Mouse (Mus musculus) ES-CJ7 (cell line): ENCODE measurements around the gene Tent5a.

Experiments used
- DNase-seq: peaks from one replicate; pipeline ENCODE4 v3.0.0; 2011; ENCODE audit warnings: low read depth, low spot score

The Tent5a gene

GRCm38 (mm10) chr9:85312473-85312872 is 14.7 kb downstream of the Tent5a start, which contains the start of gene Gm11114:
Gene Gm11114 (plus strand): TSS chr9:85312773.
- no peak for DNase-seq

- DNase-seq = no peak
These were observed 23.8 kb downstream of the Tent5a start for GRCm38 (mm10) chr9:85303378-85303777.

GRCm38 (mm10) chr9:85302849-85303248 is 24.3 kb downstream of the Tent5a start:
- DNase-seq = no peak

GRCm38 (mm10) chr9:85274114-85274513 is 53.0 kb downstream of the Tent5a start:
- no peak for DNase-seq
